Mouse (Mus musculus): ENCODE data around the gene Ctxn1.

GRCm38 (mm10) chr8:4230612-4231351, 28.3 kb downstream of the Ctxn1 start:
- no peak for TF ChIP-seq CTCF (conservative IDR thresholded peaks at IDR 0.05 in 1 of 2, IDR thresholded peaks at IDR 0.05 in 1 of 2; ENCODE audit: low read depth in 2 of 2, low read length in 2 of 2)
- no peak for TF ChIP-seq EP300 (IDR thresholded peaks at IDR 0.05; ENCODE audit: low read length)
- TF ChIP-seq TBP (conservative IDR thresholded peaks at IDR 0.05; ENCODE audit: low read depth, low read length): no peak
- TF ChIP-seq RAD21 (IDR thresholded peaks at IDR 0.05; ENCODE audit: low read depth, low read length): no peak
- no peak for TF ChIP-seq ZNF384 (IDR thresholded peaks at IDR 0.05; ENCODE audit: low read depth, low read length)
- no peak for TF ChIP-seq UBTF (IDR thresholded peaks at IDR 0.05; ENCODE audit: low read depth, low read length)
- TF ChIP-seq MAX (IDR thresholded peaks at IDR 0.05; ENCODE audit: low read length): no peak
